Mouse (Mus musculus): ENCODE data around the gene Mdk. TPM values are rescaled to one million over a fixed set of nuclear protein-coding genes. Genes with fewer than 3 reads are reported as not detected.

Mdk gene
- polyA plus RNA-seq, 1 experiment from 2014 or later, result 160 TPM

DNA sequence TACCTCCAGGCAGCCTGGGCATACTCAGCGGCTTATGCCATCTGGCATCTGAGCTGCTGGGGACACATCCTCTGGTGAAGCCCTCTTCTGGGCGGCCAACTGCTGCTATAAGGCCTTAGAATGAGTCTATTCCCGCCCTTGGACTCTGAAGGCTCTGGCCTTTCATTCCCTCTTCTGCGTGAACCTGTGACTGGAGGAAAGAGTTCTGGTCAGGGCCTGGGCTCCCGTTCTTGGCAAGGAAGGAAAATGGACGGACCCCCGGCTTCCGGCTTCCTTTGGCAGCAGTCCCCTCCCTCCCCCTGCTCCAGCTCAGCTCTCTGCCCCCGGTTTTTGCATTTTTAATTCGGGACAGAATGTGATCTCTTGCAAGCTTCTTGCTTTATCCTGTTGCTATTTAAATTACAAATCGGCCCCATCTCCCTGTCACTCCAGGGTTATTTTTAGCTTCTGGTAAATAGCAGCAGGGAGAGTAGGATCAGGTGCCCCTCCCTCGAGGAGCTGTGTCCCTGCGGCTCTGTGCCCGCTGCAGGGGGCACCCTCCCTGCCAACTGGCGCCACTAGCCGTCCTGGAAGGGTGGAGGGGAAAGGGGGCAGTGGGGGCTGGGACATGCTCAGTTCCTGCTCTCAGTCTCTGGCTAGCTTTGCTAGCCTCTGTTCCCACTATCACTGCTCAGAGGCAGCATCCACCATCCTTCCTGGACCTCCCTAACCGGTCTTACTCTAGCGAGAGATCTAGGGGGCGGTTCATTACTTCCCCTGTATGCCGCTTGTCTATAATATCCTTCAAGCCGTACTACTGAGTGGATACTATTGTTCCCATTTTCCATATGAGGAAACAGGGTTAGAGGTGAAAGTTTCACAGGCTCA lies 39.4 kb upstream of the Mdk start:
- Histone ChIP-seq H3K4me2 (ENCODE audit: low read length) (0 out of 2 replicates have a peak overlapping the region, but pooled peaks have one; percentile 4), H3K4me1 (ENCODE audit: control insufficient read depth, insufficient read depth, low read depth, low read length) (peaks cover 24% of the 10 kb centered on the region), H3K9ac (ENCODE audit: low read depth, low read length) (no peak overlapping the region; the same call in 1 of the 2 replicates), H3K36me3 (ENCODE audit: control insufficient read depth, insufficient read depth, low read length) (no peaks in the 10 kb centered on the region), H3K9me3 (ENCODE audit: control insufficient read depth, low read length) (no peaks in the 10 kb centered on the region), H3K27me3 (replicated peaks; ENCODE audit: control insufficient read depth, insufficient read depth, low read length) (peaks cover 9% of the 10 kb centered on the region), H3K27ac (ENCODE audit: low read depth, low read length) (peak overlapping the region; percentile 75), H3K4me3 (ENCODE audit: low read length) (no peak overlapping the region)
- 15% methylated on average over 21 of the region's 21 CpGs for WGBS
- ATAC-seq, result peak; percentile 69

DNA sequence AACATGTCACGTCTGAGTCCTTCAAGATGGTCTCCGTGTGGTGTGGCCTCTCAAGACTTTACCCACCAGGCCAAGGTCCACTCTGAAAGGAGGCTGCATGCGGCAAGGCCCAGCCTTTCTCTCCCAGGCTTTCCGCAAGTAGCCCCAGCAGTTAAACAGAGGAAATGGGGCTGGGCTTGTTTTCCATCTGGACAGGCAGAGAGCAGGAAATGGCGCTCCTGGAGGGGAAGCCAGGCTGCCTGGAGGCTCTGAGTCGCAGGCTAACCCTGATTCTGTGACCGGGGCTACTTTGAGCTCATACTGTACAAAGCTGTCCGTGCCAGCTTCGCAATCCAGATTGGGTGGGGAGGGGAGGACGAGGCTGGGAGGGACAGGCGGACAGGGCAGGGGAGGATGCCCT lies 35.9 kb upstream of the Mdk start:
- WGBS, result 70% methylated on average over 11 of the region's 11 CpGs

DNA sequence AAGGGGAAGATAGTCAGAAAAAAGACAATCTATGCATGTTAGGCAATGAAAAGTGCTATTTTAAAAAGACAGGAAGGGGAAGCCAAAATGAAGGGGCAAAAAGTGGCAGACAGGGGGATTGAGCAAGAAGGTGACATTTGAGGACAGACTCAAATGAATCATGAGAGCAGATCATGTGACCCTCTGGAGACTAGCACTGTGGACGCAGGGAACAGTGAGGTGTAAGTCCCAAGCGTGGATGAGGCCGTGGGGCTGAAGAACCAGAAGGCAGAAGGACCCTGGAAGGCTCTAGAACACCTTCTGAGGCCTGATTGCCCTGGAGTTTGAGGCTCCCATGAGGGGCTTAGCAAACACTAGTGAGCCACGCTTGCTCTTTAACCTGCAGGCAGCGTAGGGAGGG lies 34.3 kb upstream of the Mdk start:
- no peaks in the 10 kb centered on the region for H3K36me3 ChIP-seq (ENCODE audit: control insufficient read depth, insufficient read depth, low read length)
- no peak overlapping the region for H3K4me2 ChIP-seq (ENCODE audit: low read length)
- H3K4me1 ChIP-seq (ENCODE audit: control insufficient read depth, insufficient read depth, low read depth, low read length), result peaks cover 20% of the 10 kb centered on the region
- H3K4me3 ChIP-seq (ENCODE audit: low read length), result no peak overlapping the region
- WGBS, result 91% methylated on average over 5 of the region's 5 CpGs
- no peak overlapping the region for H3K27ac ChIP-seq (ENCODE audit: low read depth, low read length)
- H3K27me3 ChIP-seq (replicated peaks; ENCODE audit: control insufficient read depth, insufficient read depth, low read length), result no peaks in the 10 kb centered on the region
- no peak overlapping the region for H3K9ac ChIP-seq (ENCODE audit: low read depth, low read length)
- H3K9me3 ChIP-seq (ENCODE audit: control insufficient read depth, low read length), result no peaks in the 10 kb centered on the region
- ATAC-seq, result no peak

More for the DNA sequence above, 35.9 kb upstream of the Mdk start:
- no peak overlapping the region for H3K4me2 ChIP-seq (ENCODE audit: low read length)
- no peaks in the 10 kb centered on the region for H3K9me3 ChIP-seq (ENCODE audit: control insufficient read depth, low read length)
- H3K36me3 ChIP-seq (ENCODE audit: control insufficient read depth, insufficient read depth, low read length), result no peaks in the 10 kb centered on the region
- no peaks in the 10 kb centered on the region for H3K27me3 ChIP-seq (replicated peaks; ENCODE audit: control insufficient read depth, insufficient read depth, low read length)
- H3K9ac ChIP-seq (ENCODE audit: low read depth, low read length), result no peak overlapping the region
- ATAC-seq, result no peak
- no peak overlapping the region for H3K4me3 ChIP-seq (ENCODE audit: low read length)
- H3K4me1 ChIP-seq (ENCODE audit: control insufficient read depth, insufficient read depth, low read depth, low read length), result peaks cover 15% of the 10 kb centered on the region
- peak overlapping the region; percentile 36; the same call in 1 of the 2 replicates for H3K27ac ChIP-seq (ENCODE audit: low read depth, low read length)

DNA sequence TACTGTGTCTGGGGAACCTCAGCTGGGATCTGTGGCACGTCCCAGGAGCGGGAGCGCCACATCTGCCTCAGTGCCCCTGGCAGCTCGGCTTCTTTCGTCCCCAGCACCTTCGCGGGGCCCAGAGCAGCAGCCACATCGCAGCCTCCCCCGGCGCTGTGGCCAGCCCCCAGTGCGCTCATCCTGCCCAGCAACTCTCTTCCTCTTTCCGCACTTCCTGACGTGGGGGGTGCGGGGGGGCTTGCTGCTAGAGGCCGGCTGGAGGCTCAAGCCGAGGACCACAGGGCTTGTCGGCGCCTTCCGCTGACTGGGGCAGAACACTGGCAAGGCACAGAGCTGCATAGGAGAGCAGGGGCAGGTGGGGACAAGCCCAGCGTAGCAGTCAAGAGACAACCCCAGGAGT lies 33.3 kb upstream of the Mdk start:
- 17% methylated on average over 20 of the region's 20 CpGs for WGBS

DNA sequence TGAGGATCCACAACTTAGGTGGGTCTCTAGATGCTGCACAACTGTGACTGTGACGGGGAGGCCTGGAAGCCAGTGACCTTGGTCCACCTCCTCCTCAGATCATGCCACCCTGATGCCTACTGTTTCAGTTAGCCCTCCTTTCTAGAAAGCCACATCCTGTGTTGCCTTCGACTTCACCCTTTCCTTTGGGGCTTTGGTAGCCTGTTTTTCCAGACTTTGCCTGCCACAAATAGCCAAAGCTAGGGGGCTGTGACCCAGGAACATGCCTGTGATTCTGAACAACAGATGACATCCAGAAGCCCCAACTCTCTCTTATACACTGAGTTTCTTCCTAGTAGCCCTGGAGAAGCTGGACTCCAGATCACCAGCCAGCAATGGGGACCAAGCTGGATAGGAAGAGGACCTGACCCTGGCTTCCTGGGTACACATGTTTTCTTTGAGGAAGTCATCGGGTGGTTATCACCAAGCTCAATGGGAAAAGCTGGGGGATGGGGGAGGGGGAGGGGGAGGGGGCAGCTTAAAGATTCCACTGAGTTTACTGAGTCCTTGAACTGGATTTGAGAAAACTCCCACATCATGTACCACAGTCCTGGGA lies 32.6 kb upstream of the Mdk start:
- no peak overlapping the region for H3K27ac ChIP-seq (ENCODE audit: low read depth, low read length)
- H3K4me3 ChIP-seq (ENCODE audit: low read length), result no peak overlapping the region
- H3K9ac ChIP-seq (ENCODE audit: low read depth, low read length), result no peak overlapping the region
- H3K4me1 ChIP-seq (ENCODE audit: control insufficient read depth, insufficient read depth, low read depth, low read length), result peaks cover 19% of the 10 kb centered on the region
- peak overlapping the region; percentile 16 for H3K4me2 ChIP-seq (ENCODE audit: low read length)
- 75% methylated on average over 3 of the region's 3 CpGs for WGBS
- ATAC-seq, result no peak
- H3K9me3 ChIP-seq (ENCODE audit: control insufficient read depth, low read length), result no peaks in the 10 kb centered on the region
- no peaks in the 10 kb centered on the region for H3K27me3 ChIP-seq (replicated peaks; ENCODE audit: control insufficient read depth, insufficient read depth, low read length)
- H3K36me3 ChIP-seq (ENCODE audit: control insufficient read depth, insufficient read depth, low read length), result no peaks in the 10 kb centered on the region

More for the DNA sequence above, 33.3 kb upstream of the Mdk start:
- no peaks in the 10 kb centered on the region for H3K9me3 ChIP-seq (ENCODE audit: control insufficient read depth, low read length)
- peaks cover 14% of the 10 kb centered on the region for H3K4me1 ChIP-seq (ENCODE audit: control insufficient read depth, insufficient read depth, low read depth, low read length)
- H3K27ac ChIP-seq (ENCODE audit: low read depth, low read length), result no peak overlapping the region
- H3K4me2 ChIP-seq (ENCODE audit: low read length), result peak overlapping the region; percentile 11
- no peaks in the 10 kb centered on the region for H3K27me3 ChIP-seq (replicated peaks; ENCODE audit: control insufficient read depth, insufficient read depth, low read length)
- H3K9ac ChIP-seq (ENCODE audit: low read depth, low read length), result peak overlapping the region; percentile 33; the same call in 1 of the 2 replicates
- no peak for ATAC-seq
- no peaks in the 10 kb centered on the region for H3K36me3 ChIP-seq (ENCODE audit: control insufficient read depth, insufficient read depth, low read length)
- no peak overlapping the region for H3K4me3 ChIP-seq (ENCODE audit: low read length)

DNA sequence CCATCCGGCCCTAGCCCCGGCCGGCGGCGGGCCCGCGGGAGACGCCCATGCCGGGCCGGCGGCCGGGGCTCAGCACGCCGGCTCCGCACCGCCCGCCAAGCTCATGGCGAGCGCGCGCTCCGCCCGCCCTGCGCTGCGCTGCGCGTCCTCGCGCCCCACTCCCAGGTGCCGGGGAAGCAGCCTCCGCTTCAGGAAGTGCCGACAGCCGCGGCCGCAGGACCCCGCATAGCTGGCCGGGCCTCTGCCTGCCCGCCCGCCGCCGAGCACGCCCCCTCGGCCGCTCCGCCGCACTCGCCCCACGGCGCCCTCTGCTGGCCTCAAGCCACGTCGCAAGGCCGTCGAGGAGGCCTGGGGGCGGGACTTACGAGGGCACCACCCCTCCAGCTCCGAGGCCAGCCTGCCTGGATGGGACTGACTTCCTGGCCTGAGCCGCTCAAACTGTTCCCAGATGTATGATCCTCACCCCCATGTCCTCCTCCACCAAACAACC lies 31.4 kb upstream of the Mdk start:
- peak; percentile 94 for ATAC-seq
- Histone ChIP-seq H3K4me1 (ENCODE audit: control insufficient read depth, insufficient read depth, low read depth, low read length) (peaks cover 27% of the 10 kb centered on the region), H3K4me3 (ENCODE audit: low read length) (peak overlapping the region; percentile 61), H3K36me3 (ENCODE audit: control insufficient read depth, insufficient read depth, low read length) (no peaks in the 10 kb centered on the region), H3K9ac (ENCODE audit: low read depth, low read length) (peak overlapping the region; percentile 79), H3K9me3 (ENCODE audit: control insufficient read depth, low read length) (no peaks in the 10 kb centered on the region), H3K27ac (ENCODE audit: low read depth, low read length) (peak overlapping the region; percentile 83), H3K4me2 (ENCODE audit: low read length) (peak overlapping the region; percentile 79), H3K27me3 (replicated peaks; ENCODE audit: control insufficient read depth, insufficient read depth, low read length) (no peaks in the 10 kb centered on the region)
- WGBS, result under 1% methylated on average over 37 of the region's 57 CpGs

DNA sequence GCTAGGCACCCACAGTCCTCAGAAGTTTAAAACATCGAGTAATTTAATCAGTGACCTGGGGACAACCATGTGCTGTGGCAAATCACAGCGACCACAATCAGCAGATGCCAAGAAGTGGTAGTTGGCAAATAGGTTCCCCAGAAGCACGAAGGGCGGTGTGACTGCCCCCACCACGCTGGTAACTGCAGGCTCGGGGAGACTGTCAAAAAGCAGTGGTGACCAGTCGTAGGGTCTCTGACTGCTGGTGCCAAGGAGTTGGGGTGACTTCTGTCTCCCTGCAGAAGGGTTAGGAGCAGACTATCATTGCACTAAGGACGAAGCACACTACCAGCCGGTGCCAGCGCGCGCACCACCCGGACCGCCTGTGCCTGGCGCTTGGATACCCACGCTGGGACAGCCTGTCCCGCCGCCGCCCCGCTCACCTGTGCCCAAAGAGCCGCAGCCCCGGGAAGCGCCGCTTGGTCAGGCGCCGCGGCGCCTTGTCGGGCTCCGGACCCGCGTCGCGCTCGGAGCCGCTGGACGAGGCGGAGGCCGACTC lies 30.8 kb upstream of the Mdk start:
- peak overlapping the region; percentile 79 for H3K9ac ChIP-seq (ENCODE audit: low read depth, low read length)
- peaks cover 27% of the 10 kb centered on the region for H3K4me1 ChIP-seq (ENCODE audit: control insufficient read depth, insufficient read depth, low read depth, low read length)
- no peaks in the 10 kb centered on the region for H3K9me3 ChIP-seq (ENCODE audit: control insufficient read depth, low read length)
- H3K36me3 ChIP-seq (ENCODE audit: control insufficient read depth, insufficient read depth, low read length), result no peaks in the 10 kb centered on the region
- H3K4me2 ChIP-seq (ENCODE audit: low read length), result peak overlapping the region; percentile 79
- peak overlapping the region; percentile 61 for H3K4me3 ChIP-seq (ENCODE audit: low read length)
- H3K27me3 ChIP-seq (replicated peaks; ENCODE audit: control insufficient read depth, insufficient read depth, low read length), result no peaks in the 10 kb centered on the region
- under 1% methylated on average over 29 of the region's 39 CpGs for WGBS
- H3K27ac ChIP-seq (ENCODE audit: low read depth, low read length), result peak overlapping the region; percentile 83
- no peak for ATAC-seq

DNA sequence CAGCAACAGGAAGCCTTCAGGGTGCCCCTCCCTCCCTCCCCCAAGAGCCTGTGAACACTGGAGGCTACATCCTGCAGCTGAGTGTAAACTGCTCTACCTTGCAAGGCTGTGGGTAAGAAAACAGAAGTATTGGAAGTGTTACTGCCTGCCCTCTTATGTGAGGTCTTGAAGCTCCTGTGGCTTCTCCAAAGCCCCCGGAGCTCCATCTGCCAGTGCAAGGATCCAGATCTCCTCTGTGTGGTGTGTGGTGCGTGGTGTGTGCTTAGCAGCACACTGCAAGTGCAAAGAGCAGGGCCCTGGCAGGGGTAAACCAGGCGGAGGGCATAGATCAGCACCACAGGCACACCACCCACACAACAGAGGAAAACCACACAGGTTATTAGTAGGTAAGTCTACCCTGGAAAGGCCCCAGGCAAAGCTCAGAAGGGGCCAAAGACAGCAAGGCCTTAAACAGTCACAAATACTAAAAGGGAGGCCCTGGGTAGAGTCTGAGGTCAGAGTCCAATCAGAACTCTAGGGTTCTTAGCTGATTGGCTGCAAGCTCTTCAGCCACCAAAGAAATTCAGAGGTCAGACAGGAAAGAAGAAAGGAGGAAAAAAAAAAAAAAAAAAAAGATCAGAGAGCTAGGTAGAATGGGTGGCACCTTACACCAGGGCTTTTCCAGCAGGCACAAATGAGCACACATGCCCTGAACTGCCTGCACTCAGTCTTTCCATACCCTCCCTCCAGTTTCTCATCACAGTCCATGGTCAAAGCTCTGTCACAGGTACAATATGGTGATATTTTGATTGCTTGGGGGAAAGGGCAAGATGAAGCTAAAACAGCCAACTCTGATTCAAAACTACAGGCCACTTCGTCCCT lies 30.0 kb upstream of the Mdk start:
- peaks cover 33% of the 10 kb centered on the region for H3K4me1 ChIP-seq (ENCODE audit: control insufficient read depth, insufficient read depth, low read depth, low read length)
- 60% methylated on average over 4 of the region's 4 CpGs for WGBS
- H3K9me3 ChIP-seq (ENCODE audit: control insufficient read depth, low read length), result no peaks in the 10 kb centered on the region
- peak overlapping the region; percentile 79 for H3K9ac ChIP-seq (ENCODE audit: low read depth, low read length)
- H3K4me2 ChIP-seq (ENCODE audit: low read length), result peak overlapping the region; percentile 79
- no peaks in the 10 kb centered on the region for H3K27me3 ChIP-seq (replicated peaks; ENCODE audit: control insufficient read depth, insufficient read depth, low read length)
- H3K36me3 ChIP-seq (ENCODE audit: control insufficient read depth, insufficient read depth, low read length), result no peaks in the 10 kb centered on the region
- no peak overlapping the region for H3K27ac ChIP-seq (ENCODE audit: low read depth, low read length)
- H3K4me3 ChIP-seq (ENCODE audit: low read length), result peak overlapping the region; percentile 61
- no peak for ATAC-seq

Measured in hindbrain, embryonic 16.5 days (tissue).